Mouse (Mus musculus): ENCODE measurements around the gene Nol6. TPM values are rescaled to one million over a fixed set of nuclear protein-coding genes. Genes with fewer than 3 reads are reported as not detected.

Gene Nol6
- total RNA-seq, 2 experiments from 2014 or later: 80.2 to 89.6 TPM

- intact Hi-C loops (cut with DNase I): loop anchor here (1.0 to 2.0 kb wide), 2 partner anchors 35 to 97 kb away; no protein-coding TSS in a partner anchor
- no peak for DNase-seq (ENCODE audit: low spot score in 2 of 2)
Observed at GRCm38 (mm10) chr4:41129836-41130235, 5.6 kb upstream of the Nol6 start.

DNA sequence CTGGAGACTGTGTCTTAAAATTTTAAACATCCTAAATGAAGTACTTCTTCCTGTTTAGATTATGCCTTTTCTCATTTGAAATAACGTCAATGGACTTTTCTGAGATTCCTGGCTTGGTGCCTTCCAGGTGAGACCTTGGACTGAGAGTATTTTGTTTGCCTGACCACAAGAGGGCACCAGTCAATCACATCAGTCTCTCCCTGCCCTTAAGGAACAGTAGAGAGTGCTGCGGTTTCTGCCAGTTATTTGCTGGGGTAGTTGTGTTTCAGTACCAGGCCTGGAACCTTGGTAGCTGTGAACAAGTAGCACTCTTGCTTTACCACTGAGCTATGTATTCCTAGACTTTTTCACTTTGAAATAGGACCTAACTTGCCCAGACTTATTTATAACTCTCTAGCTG is 5.2 kb upstream of the Nol6 start:
- intact Hi-C loops (cut with DNase I): loop anchor here (1.0 to 2.0 kb wide), 2 partner anchors 36 to 97 kb away; no protein-coding TSS in a partner anchor
- peak; percentile 42 to 62 for DNase-seq (ENCODE audit: low spot score in 2 of 2)

- intact Hi-C loops (cut with DNase I): loop anchor here (1.0 kb wide), 1 partner anchor 68 kb away; no protein-coding TSS in a partner anchor
- DNase-seq (ENCODE audit: low spot score in 2 of 2): peak; percentile 58 to 61
Observed at GRCm38 (mm10) chr4:41118706-41119292, 5.5 kb downstream of the Nol6 start.

- no peak for DNase-seq (ENCODE audit: low spot score in 2 of 2)
- intact Hi-C loops (cut with DNase I): no loop called here
Observed at GRCm38 (mm10) chr4:41116817-41117216, 7.4 kb downstream of the Nol6 start.

DNA sequence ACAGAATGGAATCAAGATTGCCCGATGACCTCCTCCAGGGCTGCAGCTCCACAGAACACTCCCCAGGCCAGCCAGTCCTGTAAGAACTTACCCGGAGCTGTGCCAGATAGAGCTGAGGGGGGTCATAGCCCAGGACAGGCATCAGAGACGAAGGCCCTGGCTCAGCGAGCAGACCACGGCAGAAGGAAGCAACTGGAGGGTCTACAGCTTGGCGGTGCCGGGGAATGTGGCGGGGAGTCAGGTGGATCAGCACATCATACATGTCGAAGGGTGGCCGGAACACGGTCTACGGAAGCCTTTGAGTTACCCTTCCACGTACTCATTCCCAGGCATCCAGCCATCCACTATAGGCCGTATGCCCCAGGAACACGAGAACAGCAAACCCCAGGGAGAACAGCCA is 8.5 kb downstream of the Nol6 start:
- no peak for DNase-seq (ENCODE audit: low spot score in 2 of 2)
- intact Hi-C loops (cut with DNase I): no loop called here

DNA sequence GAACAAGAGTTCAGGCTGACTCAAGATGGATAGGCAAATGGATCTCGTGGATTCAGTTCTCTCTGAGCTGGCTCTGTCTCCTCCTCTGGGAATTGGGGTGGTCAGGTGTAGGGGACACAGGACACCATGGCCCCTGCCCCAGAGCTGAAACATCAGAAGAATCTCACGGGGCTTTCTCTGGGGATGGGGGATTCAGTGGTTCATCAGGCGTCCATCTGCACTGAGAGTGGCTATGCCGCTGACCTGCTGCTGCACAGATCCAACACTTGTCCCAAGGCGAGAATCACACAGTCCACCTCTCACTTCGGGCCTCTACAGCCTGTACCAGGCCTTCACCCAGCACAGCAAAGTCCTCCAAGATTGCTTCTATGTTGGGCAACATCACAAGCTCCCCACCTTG is 9.2 kb downstream of the Nol6 start:
- intact Hi-C loops (cut with DNase I): no loop called here
- no peak for DNase-seq (ENCODE audit: low spot score in 2 of 2)

- no peak for DNase-seq (ENCODE audit: low spot score in 2 of 2)
- intact Hi-C loops (cut with DNase I): no loop called here
Observed at GRCm38 (mm10) chr4:41114358-41115070, 9.7 kb downstream of the Nol6 start.

DNA sequence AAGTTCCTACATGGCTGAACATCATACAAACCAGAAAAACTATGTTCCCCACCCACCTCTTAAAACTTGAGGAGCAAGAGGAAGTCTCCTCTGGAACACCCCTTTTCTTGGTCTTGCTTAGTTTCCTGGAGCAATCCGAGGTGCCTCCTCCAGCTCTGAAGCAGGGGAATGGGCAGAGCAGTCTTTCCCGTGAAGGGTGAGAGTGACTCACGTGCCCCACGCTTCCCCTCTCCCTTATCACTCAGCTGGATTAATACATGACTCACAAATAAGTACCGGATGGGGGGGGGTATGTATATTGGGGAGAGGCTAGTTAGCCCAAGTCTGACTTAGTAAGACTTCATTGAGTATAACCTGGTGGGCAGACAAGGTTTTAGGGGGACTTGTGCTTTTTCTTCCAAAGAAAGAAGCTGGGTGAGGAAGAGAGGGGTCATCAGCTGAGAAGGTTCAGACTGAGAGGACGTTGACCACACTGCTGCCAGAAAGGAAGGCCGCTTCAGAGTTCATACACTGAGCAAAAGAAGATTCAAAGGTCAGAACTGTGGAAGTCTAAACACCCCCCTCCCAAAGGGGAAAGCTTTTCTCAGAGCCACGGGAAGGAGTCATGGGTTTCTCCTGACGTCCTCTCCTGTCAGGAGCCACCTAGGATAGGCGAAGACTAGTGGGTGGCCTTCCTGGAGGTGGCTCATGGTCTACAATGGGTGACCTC is 15.4 kb downstream of the Nol6 start:
- DNase-seq (ENCODE audit: low spot score in 2 of 2): no peak
- intact Hi-C loops (cut with DNase I): no loop called here

GRCm38 (mm10) chr4:41107440-41107839 is 16.8 kb downstream of the Nol6 start:
- DNase-seq (ENCODE audit: low spot score in 2 of 2): peak in 1 of 2 experiments; percentile 11
- intact Hi-C loops (cut with DNase I): no loop called here

DNA sequence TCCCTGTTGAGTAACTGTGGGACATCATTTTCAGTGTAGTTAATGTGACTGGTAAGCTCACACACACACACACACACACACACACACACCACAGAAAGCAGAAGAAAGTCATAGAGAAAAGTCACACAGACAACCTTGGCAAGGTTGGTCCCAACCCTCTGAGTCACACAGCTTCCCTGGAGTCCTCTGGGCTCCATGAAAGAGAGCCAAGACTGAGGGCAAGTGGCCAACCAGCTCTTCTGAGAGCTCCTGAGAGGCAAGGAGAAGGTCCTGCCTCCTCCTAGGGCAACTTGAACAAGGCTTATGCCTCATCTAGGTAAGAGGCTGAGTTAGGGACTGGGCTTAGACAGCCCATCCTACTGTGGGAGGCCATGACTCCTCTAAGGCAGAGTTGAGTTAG is 21.4 kb downstream of the Nol6 start:
- intact Hi-C loops (cut with DNase I): no loop called here
- DNase-seq (ENCODE audit: low spot score in 2 of 2): no peak

- no peak for DNase-seq (ENCODE audit: low spot score in 2 of 2)
- intact Hi-C loops (cut with DNase I): no loop called here
Observed at GRCm38 (mm10) chr4:41100986-41101385, 23.3 kb downstream of the Nol6 start.

- no peak for DNase-seq (ENCODE audit: low spot score in 2 of 2)
- intact Hi-C loops (cut with DNase I): no loop called here
Observed at GRCm38 (mm10) chr4:41098577-41098951, 25.7 kb downstream of the Nol6 start.

- intact Hi-C loops (cut with DNase I): no loop called here
- no peak for DNase-seq (ENCODE audit: low spot score in 2 of 2)
Observed at GRCm38 (mm10) chr4:41097871-41098576, 26.2 kb downstream of the Nol6 start, which contains the start of gene Aqp3. Aqp3 (minus strand) TSS chr4:41098183.

DNA sequence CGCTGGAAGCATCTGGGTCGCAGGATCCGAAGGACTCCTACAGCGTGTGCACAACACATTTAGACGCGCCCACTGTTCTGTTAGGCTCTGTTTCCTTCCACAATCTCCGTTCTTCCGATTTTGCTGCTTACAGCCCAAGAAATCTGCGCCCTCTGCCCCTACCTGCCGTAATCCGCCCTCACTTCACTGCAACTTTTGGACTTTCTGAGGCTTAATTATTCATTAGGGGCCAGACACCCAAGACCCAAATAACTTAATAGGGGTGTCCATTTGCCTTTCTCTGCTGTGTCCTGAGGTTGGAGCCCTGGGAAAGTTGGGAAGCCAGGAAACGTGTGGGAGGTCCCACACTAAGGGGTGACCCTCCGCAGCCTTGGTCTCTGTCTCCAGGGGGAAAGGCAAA is 26.9 kb downstream of the Nol6 start:
- intact Hi-C loops (cut with DNase I): no loop called here
- DNase-seq (ENCODE audit: low spot score in 2 of 2): no peak

GRCm38 (mm10) chr4:41096794-41097193 is 27.5 kb downstream of the Nol6 start:
- intact Hi-C loops (cut with DNase I): no loop called here
- DNase-seq (ENCODE audit: low spot score in 2 of 2): no peak

- intact Hi-C loops (cut with DNase I): no loop called here
- no peak for DNase-seq (ENCODE audit: low spot score in 2 of 2)
Observed at GRCm38 (mm10) chr4:41096169-41096568, 28.1 kb downstream of the Nol6 start.

- no peak for DNase-seq (ENCODE audit: low spot score in 2 of 2)
- intact Hi-C loops (cut with DNase I): no loop called here
Observed at GRCm38 (mm10) chr4:41094361-41094760, 29.9 kb downstream of the Nol6 start.

- intact Hi-C loops (cut with DNase I): no loop called here
- peak in 1 of 2 experiments; percentile 34 for DNase-seq (ENCODE audit: low spot score in 2 of 2)
Observed at GRCm38 (mm10) chr4:41092958-41093357, 31.3 kb downstream of the Nol6 start.

- intact Hi-C loops (cut with DNase I): no loop called here
- DNase-seq (ENCODE audit: low spot score in 2 of 2): no peak
Observed at GRCm38 (mm10) chr4:41091391-41091790, 32.9 kb downstream of the Nol6 start.

DNA sequence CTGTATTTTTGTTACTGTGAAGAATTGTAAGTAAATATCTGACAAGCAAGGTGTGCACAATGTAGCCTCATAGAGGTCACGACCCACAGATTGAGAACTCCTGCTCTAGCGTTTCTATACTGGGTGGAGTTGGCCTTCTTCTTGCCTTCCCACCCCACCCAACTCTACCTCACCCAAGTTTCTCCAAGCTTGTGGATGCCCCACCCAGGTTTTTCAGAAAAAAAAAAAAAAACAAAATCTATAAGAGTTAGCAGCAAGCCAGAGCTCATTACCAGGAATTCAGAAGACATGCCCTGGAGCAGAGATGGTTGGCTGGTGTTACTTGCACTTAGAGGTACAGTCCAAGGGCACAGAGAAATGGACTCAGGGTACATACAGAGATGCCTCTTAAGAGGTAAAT is 34.5 kb downstream of the Nol6 start:
- DNase-seq (ENCODE audit: low spot score in 2 of 2): no peak
- intact Hi-C loops (cut with DNase I): no loop called here
